Mouse (Mus musculus) olfactory bulb, adult 2 months (tissue): Measurements from ENCODE around the gene Vwa7.

Experiments
- CTCF ChIP-seq: fragments of 200-500 bp; IDR thresholded peaks from 2 replicates; pipeline ENCODE4 v1.5.1; 2012; ENCODE audit warnings: low read depth, mild to moderate bottlenecking, low read length, moderate library complexity; ENCODE audit not compliant: insufficient read depth
- POLR2A ChIP-seq: fragments of 200-500 bp; IDR thresholded peaks from 2 replicates; pipeline ENCODE4 v1.6.1; 2012; ENCODE audit warnings: mild to moderate bottlenecking, low read depth, low read length, moderate library complexity; ENCODE audit not compliant: insufficient read depth

DNA sequence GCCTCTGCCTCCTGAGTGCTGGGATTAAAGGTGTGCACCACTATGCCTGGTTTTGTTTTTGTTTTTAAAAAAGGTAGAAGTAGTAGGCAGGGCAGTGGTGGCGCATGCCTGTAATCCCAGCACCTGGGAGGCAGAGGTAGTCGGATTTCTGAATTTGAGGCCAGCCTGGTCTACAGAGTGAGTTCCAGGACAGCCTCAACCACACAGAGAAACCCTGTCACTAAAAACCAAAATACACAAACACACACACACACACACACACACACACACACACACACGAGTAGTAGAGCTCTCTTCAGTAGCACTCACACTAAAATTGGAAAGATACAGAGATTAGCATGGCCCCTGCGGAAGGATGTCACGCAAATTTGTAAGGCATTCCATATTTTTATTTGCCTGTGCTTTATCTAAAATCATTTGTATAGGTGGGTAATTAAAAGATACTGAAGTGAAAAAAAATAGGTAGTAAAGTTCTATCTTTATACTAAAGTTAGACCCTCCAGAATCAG lies 32.6 kb downstream of the Vwa7 start:
- TF ChIP-seq POLR2A = no peak
- no peak for TF ChIP-seq CTCF
